Mouse (Mus musculus) naive thymus-derived CD4-positive, alpha-beta T cell, adult 5 months (primary cell): Measurements from ENCODE around the gene G6pc2. TPM values are rescaled to one million over a fixed set of nuclear protein-coding genes. Genes with fewer than 3 reads are reported as not detected.

Experiments used
- polyA plus RNA-seq: library from polyadenylated mRNA; unstranded; fragments of 100-300 nt; shearing (Covaris generic); gene quantifications from one replicate; pipeline ENCODE4 v1.2.1, GENCODE M21; 2017

The G6pc2 gene
- polyA plus RNA-seq = not detected

GRCm38 (mm10) chr2:69210773-69211172, at the start of gene G6pc2:
TSS of gene G6pc2 (plus strand) at chr2:69211073.

GRCm38 (mm10) chr2:69205791-69206351, 5.0 kb upstream of the G6pc2 start, which contains the start of gene Spc25:
TSS of gene Spc25 (minus strand) at chr2:69206194.

Other genes starting within 250 kb of the G6pc2 start
- gene Nostrin, start 75.3 kb upstream of the G6pc2 start, polyA plus RNA-seq = 0.21 TPM
- gene Spc25, start 4.9 kb upstream of the G6pc2 start, polyA plus RNA-seq = 1.2 TPM
- gene Abcb11, start 131.5 kb downstream of the G6pc2 start, polyA plus RNA-seq = 0.83 TPM
- gene Dhrs9, start 169.4 kb downstream of the G6pc2 start, polyA plus RNA-seq = 0.10 TPM